Mouse (Mus musculus): ENCODE results near the gene Ppcdc. TPM values are rescaled to one million over a fixed set of nuclear protein-coding genes. Genes with fewer than 3 reads are reported as not detected.

Gene Ppcdc
- polyA plus RNA-seq, 1 experiment from 2014 or later, result 30.5 TPM

DNA sequence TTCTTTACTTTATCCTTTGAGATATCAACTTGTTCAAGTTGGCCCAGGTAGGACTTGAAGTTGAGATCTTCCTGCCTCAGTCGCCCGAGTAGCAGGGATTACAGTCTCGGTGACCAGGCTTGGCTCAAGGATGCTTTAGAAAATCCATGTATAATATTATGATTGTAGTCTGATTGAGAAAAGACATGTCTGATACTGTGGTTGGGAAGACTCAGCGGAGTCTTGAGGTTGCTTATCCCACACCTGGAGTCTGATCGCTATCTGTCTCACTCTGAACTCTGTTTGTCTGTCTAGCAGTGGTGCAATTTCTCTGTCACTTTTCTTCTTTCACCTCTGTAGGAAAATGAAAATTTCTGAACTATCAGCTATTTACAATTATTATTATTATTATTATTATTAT is 99.6 kb downstream of the Ppcdc start:
- no peak for ATAC-seq (ENCODE audit: low FRiP score, low TSS enrichment)
- Histone ChIP-seq H3K4me1 (ENCODE audit: insufficient read depth, low read length) (peaks cover 8% of the 10 kb centered on the region; the same call in 1 of the 2 replicates), H3K4me3 (ENCODE audit: low read length) (no peak overlapping the region), H3K27me3 (ENCODE audit: insufficient read depth, low read length) (no peaks in the 10 kb centered on the region), H3K36me3 (ENCODE audit: insufficient read depth, low read length) (no peaks in the 10 kb centered on the region), H3K27ac (ENCODE audit: low read length) (no peak overlapping the region), H3K9ac (replicated peaks; ENCODE audit: low read length) (no peak overlapping the region), H3K9me3 (ENCODE audit: low read length) (0 out of 2 replicates have a peak, but pooled peaks cover 10% of the 10 kb centered on the region), H3K4me2 (replicated peaks; ENCODE audit: low read depth, low read length) (no peak overlapping the region)
- WGBS, result 96% methylated on average over 5 of the region's 5 CpGs

DNA sequence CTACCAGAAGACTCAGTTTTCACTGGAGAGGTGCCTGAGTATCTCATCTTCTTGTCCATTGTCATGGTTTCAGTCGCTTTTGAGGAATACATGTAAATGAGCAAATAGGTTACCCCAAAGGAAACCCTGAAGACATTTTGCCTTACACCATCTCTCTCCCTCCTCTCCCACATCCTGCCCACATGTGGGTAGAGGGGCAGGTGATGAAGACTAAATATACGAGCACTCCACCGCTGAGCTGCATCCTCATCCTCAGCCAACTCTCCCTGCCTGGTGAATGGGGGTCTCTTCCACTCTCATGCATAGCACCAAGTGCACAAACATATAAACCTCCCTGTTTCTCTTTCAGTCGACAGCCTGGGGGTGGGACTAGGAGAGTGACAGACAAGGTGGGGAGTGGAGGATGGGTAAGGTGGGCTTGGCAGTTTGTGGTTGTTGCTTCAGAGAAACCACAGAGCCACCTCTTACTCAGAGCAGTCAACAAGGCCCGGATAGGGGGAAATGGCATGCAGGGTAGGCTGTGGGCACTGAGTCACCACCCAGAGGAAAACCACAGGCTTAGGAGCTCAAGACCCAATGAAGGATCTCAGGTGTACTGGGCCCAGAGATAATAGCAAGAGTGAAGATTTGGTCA is 100.2 kb downstream of the Ppcdc start:
- Histone ChIP-seq H3K27me3 (ENCODE audit: insufficient read depth, low read length) (no peaks in the 10 kb centered on the region), H3K36me3 (ENCODE audit: insufficient read depth, low read length) (no peaks in the 10 kb centered on the region), H3K4me2 (replicated peaks; ENCODE audit: low read depth, low read length) (no peak overlapping the region), H3K9me3 (ENCODE audit: low read length) (0 out of 2 replicates have a peak, but pooled peaks cover 10% of the 10 kb centered on the region), H3K9ac (replicated peaks; ENCODE audit: low read length) (no peak overlapping the region), H3K4me1 (ENCODE audit: insufficient read depth, low read length) (peaks cover 8% of the 10 kb centered on the region; the same call in 1 of the 2 replicates), H3K4me3 (ENCODE audit: low read length) (no peak overlapping the region), H3K27ac (ENCODE audit: low read length) (no peak overlapping the region)
- WGBS, result 78% methylated on average over 5 of the region's 5 CpGs
- no peak for ATAC-seq (ENCODE audit: low FRiP score, low TSS enrichment)

- H3K27me3 ChIP-seq (ENCODE audit: insufficient read depth, low read length), result no peaks in the 10 kb centered on the region
- 67% methylated on average over 1 of the region's 1 CpGs for WGBS
Measured at GRCm38 (mm10) chr9:57338706-57339105, 101.2 kb downstream of the Ppcdc start.

More at GRCm38 (mm10) chr9:57338706-57339105, 101.2 kb downstream of the Ppcdc start:
- Histone ChIP-seq H3K4me2 (replicated peaks; ENCODE audit: low read depth, low read length) (no peak overlapping the region), H3K9ac (replicated peaks; ENCODE audit: low read length) (no peak overlapping the region), H3K27ac (ENCODE audit: low read length) (no peak overlapping the region), H3K4me3 (ENCODE audit: low read length) (no peak overlapping the region), H3K4me1 (ENCODE audit: insufficient read depth, low read length) (peaks cover 8% of the 10 kb centered on the region; the same call in 1 of the 2 replicates), H3K36me3 (ENCODE audit: insufficient read depth, low read length) (no peaks in the 10 kb centered on the region), H3K9me3 (ENCODE audit: low read length) (0 out of 2 replicates have a peak, but pooled peaks cover 10% of the 10 kb centered on the region)
- no peak for ATAC-seq (ENCODE audit: low FRiP score, low TSS enrichment)

Other genes starting within 250 kb of the Ppcdc start
- gene Trcg1, start 203.6 kb downstream of the Ppcdc start, polyA plus RNA-seq (2015; fragmentation: Nextera tagmentation; extraction: Ambion mirVana), result not detected in 2 replicates
- 23.0 and 26.3 TPM in 2 replicates for gene 1700017B05Rik, start 177.5 kb downstream of the Ppcdc start, polyA plus RNA-seq (2015; fragmentation: Nextera tagmentation; extraction: Ambion mirVana)
- gene Scamp5, start 27.9 kb upstream of the Ppcdc start, polyA plus RNA-seq (2015; fragmentation: Nextera tagmentation; extraction: Ambion mirVana), result 17.7 and 20.2 TPM in 2 replicates
- gene Rpp25, start 63.9 kb upstream of the Ppcdc start, polyA plus RNA-seq (2015; fragmentation: Nextera tagmentation; extraction: Ambion mirVana), result 5.5 and 6.4 TPM in 2 replicates
- 670 and 691 TPM in 2 replicates for gene Cox5a, start 81.2 kb upstream of the Ppcdc start, polyA plus RNA-seq (2015; fragmentation: Nextera tagmentation; extraction: Ambion mirVana)
- 19.0 and 19.8 TPM in 2 replicates for gene Fam219b, start 97.4 kb upstream of the Ppcdc start, polyA plus RNA-seq (2015; fragmentation: Nextera tagmentation; extraction: Ambion mirVana)
- gene Mpi, start 112.6 kb upstream of the Ppcdc start, polyA plus RNA-seq (2015; fragmentation: Nextera tagmentation; extraction: Ambion mirVana), result 54.6 and 57.2 TPM in 2 replicates
- 93.4 and 101 TPM in 2 replicates for gene Scamp2, start 120.8 kb upstream of the Ppcdc start, polyA plus RNA-seq (2015; fragmentation: Nextera tagmentation; extraction: Ambion mirVana)
- gene Ulk3, start 149.3 kb upstream of the Ppcdc start, polyA plus RNA-seq (2015; fragmentation: Nextera tagmentation; extraction: Ambion mirVana), result 18.3 and 22.7 TPM in 2 replicates
- gene Cplx3, start 166.2 kb upstream of the Ppcdc start, polyA plus RNA-seq (2015; fragmentation: Nextera tagmentation; extraction: Ambion mirVana), result not detected in 2 replicates
- gene Lman1l, start 180.7 kb upstream of the Ppcdc start, polyA plus RNA-seq (2015; fragmentation: Nextera tagmentation; extraction: Ambion mirVana), result not detected in 2 replicates
- gene Csk, start 213.5 kb upstream of the Ppcdc start, polyA plus RNA-seq (2015; fragmentation: Nextera tagmentation; extraction: Ambion mirVana), result 27.2 and 31.6 TPM in 2 replicates
- gene Cyp1a2, start 243.6 kb upstream of the Ppcdc start, polyA plus RNA-seq (2015; fragmentation: Nextera tagmentation; extraction: Ambion mirVana), result not detected in 2 replicates
- gene Cyp1a1, start 247.8 kb upstream of the Ppcdc start, polyA plus RNA-seq (2015; fragmentation: Nextera tagmentation; extraction: Ambion mirVana), result 0.23 and 0.25 TPM in 2 replicates